Mouse (Mus musculus) right cerebral cortex, postnatal 4 days (tissue): ENCODE results near the gene Ephb1.
A peak's percentile ranks its signal among the peaks of the same experiment; 100 is the strongest.

Experiments
- DNase-seq: peaks from one replicate; pipeline ENCODE4 v3.0.0-alpha.2; 2022

Ephb1 gene

DNA sequence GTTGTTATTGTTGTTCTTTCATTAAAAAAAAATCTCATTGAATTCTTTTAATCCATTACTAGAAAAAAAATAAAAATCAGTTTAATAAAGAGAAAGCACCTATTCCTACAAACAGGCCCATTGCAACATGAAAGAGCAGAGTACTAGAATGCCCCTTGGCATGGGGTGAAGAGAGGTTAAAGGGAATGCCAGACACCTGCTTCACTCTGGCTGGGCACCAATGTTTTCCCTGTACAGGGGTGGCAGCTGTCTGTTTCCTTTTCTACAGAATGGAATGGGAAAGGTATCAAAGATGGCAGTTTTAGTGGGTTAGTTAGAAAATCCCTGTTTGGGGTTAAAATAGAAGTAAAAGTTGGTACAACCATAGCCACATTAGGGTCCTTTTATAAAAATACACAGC, 224.0 kb downstream of the Ephb1 start:
- no peak for DNase-seq

DNA sequence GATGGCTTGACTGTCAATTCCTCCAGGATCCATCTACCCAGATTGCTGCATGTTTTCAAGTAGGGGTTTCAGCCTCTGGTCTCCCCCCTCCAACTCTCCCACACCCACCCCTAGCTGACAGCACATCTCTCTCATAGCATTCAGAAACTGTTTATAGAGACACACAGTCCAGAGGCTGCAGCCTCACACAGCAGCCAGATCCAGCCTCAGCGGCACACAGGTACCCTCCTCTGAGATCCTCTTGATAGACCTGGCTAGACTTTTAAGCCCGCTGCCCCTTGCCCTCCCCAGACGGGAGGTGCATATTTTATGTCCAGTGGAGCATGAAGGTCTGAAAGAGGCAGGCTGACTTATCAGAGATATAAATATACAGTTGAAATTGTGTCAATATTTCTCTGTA, 228.0 kb downstream of the Ephb1 start:
- DNase-seq = no peak

DNA sequence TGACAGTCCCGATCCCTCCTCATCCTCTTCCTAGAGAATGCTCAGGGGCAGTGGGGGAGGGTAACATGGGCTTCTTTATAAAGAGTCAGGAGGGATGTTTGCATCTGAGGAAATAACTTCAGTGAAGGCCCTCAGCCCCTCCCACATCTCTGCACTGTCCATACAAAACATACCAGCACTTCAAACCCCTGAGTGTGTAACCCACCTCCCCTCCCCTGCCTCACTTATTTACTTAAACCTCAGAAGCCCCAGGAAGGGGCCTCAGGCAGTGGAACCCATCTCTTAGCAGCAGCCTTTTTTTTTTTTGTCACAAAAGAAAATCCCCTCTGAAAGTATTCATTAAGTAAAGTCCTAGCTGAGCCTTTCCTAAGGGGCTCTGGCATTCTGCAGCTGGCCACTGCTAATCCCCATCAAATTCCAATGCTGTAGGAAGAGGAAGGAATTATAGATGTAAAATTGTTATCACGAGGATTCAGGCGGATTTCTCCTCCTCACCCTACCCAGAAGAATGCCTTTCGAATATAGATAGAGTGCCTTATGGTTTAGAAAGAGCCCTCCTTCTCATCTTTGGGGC, 231.5 kb downstream of the Ephb1 start:
- no peak for DNase-seq

DNA sequence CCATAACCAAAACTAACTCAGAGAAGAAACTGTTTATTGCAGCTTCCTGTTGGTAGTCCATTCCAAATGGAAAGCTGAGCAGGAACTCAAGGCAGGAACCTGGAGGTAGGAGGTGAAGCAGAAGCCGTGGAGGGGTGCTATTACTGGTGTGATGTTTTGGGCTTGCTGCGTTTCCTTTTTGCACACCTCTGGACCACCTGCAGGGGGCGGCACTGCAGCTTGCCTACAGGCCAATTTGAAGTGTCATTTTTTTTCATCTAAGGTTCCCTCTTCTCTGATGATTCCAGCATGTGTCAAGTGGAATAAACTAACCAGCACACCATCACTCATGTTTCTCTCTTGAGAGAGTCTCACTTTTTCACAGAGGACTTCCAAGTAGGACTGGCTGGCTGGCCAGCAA, 235.1 kb downstream of the Ephb1 start:
- no peak for DNase-seq

DNA sequence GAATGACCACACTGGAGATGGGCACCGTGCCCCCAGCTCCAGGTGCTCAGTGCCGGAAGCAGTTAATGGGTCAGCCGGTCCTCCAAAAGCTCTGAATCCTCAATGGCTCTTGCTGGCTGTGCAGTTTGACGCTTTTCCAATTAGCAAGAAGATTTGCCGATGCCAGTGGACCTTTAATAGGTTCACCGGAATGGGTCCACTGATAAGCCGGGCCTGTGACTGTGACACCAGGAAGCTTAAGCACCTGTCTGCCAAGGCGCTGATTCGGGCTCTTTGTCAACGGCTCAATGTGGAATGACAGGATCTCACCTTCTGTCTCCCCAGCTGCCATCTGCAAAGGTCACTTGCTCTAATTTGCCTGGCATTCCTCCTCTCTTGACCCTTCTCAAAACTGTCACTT, 239.2 kb downstream of the Ephb1 start:
- no peak for DNase-seq

DNA sequence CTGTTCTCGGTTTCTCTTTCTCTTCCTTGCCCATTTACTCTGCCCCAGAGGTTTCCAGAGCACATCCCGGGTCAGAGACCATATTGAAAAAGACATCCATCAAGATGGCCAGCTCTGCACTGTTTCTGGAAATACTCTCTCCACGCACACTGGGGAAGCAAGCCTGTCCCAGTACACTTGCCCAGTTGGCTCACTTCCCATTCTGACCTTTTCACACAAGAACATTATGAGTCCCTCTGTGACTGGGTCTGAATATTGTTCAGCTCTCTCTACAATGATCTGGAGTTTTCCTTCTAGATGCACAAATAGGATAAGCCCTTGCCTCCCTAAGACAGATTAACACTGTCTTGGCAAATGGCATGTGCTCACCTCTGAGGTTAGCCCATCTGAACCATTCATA, 243.0 kb downstream of the Ephb1 start:
- no peak for DNase-seq

DNA sequence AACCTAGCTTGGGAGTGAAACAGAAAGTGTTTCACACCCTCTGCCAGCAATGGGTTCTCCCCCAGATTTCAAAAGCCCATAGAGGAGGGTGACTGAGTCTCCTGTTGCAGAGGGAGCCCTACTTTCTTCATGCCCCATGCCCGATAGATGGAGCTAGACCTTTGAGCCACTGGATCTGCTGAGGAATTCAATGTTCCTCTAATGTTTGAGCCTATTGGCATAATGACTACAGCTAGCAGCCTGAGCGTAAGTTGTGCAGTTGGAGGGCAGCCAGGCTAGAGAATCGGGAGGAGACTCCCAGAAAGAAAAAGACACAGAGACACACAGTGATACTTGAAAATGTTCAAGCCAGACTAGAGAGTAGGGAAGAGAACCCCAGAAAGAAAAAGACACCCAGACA, 246.5 kb downstream of the Ephb1 start:
- peak; percentile 58 for DNase-seq

DNA sequence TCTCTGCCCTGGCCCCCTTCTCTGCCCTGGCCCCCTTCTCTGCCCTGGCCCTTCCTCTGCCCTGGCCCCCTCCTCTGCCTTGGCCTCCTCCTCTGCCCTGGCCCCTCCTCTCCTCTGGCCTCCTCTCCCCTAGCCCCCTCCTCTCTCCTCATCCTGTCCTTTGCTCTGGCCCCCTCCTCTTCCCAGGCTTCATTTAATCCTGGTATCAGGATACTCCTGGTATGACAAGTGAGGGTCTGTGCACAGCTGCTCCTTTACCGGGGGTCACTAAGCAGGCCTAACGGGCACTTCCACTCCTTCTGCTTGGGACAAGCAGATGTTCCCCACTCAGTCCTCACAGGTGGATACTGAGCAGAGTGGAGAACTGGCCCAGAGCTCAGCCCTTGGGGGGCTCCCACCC, 247.3 kb downstream of the Ephb1 start:
- DNase-seq = no peak

DNA sequence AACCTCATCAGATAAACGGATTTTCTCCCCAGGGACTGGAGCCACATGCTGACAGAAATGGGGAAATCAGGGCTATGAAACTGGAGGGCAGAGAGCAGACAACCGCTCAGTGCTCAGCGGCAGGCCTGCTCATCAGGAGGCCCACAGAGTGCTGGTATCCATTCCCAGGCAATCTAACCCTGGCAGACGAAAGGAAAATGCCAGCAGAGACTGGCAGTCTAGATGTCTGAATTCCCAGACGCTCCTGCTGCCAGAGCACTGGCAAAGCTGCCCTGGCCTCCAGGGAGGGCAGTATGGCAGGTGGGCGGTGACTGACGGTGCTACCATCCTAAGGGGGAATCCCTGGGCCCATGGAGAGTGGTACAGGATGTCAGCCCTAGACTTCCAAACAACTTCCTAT, 257.7 kb downstream of the Ephb1 start:
- DNase-seq = no peak

DNA sequence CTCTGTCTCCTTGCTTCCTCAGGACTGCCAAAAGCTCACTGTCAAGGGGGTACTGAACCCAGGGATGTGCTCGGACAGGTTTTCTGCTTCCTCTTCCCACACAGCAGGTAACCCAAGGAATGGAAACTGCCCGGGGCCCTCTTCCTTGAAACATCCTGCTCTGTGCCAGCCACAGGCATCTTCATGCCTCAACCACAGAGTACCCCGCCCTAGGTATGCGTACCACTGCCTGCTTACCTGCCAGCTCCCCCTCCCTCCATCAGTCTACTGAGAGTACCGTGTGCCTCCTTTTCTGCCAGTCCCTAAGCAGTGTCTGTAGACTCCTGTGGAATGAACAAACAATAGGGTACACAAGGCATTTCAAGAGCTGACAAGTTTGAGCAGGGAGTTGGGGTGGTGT, 265.9 kb downstream of the Ephb1 start:
- no peak for DNase-seq

DNA sequence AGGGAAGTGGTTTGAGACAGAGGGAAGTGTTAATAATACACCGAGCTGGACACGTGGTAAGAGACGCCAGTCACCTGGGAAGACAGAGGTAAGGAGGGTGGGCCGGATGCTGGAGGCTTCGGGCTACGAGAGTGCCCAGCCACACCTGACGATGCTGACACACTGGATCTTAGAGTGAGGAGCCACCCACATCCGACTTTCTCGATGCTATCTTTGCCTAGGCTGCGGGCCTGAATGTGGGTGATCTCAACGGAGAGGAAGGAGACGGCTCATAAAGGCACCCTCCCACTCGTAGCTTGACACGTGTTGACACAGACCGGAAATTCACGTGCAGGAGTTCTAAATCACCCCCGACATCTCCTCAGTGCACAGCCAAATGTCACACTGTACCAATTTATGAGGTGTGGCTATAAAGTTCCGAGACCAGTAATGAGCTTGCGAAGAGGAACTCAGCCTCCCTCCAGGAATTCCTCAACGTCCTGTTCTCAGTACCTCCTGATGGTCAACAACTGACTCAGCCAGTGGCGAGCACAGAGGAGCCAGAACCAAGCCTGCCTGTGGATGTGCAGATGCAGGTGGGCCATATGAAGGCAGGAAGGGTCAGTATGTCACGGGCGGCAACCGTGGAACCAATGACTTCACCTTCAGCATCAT, 268.3 kb downstream of the Ephb1 start:
- no peak for DNase-seq

DNA sequence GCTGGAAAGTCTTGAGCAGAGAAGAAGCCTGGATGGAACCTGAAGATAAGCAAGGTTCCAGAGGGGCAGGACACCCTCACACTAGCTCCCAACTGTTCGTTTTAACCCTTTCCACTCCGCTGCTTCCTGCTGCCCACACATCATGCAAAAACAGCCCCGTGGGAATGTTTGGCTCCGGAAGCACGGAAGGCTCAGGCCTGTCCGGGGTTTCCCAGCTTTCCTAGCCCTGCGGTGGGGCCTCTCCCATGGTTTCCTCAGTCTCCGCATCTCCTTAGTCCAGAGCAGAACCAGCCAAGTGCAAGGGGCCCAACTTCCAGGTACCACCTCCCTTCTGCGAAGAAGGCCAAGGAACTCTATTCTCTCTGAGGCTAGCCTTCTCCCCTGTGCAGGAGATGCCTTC, 269.0 kb downstream of the Ephb1 start:
- no peak for DNase-seq

DNA sequence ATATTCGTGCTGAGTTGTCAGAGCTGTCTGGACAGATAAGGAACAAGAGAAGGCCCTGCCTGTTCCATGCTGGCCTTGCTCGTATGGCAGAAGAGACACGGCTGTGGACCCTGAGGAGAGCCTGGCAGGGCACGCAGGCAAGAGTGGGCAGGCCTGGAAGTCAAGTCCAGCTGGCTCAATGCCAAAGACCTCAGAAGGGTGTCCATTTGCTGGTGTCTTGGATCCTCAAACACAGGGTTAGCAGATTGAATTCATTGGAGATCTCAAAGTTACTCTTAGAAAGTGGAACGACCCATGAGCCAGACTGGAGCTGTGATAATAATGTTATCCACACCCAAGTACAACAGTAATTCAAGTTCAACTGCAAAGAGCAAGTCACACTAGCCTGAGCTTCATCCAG, 273.6 kb downstream of the Ephb1 start:
- DNase-seq = no peak

DNA sequence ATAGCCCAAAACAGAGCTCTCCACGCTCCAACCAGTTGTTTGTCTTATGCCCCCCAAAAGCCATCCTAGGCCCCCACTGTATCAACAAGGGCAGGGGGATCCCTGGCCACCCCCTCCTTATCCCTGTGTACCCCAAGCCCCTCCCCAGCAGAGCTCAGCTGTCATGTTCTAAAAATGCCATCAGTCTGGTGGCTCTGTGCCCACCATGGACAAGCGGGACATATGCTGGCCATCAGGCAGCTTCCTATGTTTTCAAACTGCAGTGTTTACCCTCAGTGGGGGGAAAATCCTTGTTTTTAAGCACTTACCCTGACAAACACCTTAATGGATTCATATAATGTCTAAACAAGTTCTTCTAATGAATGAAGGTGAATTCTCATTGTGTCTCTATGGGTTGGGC, 275.3 kb downstream of the Ephb1 start:
- DNase-seq = no peak

DNA sequence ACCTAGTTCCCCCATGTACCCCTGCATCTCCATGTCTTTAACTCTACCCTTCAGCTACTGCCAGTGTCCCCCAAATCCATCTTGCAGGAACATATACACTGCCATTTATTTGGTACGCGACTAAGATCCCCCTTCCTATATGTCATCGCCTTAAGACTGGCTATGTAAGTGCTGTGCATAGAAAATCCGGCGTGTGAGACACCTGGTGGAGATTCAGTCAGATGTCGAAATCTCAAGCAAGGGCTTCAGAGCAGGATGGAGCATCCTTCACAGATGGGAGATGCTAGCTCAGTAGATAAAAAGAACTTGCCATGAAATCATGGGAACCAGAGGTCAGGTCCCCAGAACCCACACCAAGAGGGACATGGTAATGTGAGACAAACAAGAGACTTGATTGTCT, 276.3 kb downstream of the Ephb1 start:
- DNase-seq = no peak

DNA sequence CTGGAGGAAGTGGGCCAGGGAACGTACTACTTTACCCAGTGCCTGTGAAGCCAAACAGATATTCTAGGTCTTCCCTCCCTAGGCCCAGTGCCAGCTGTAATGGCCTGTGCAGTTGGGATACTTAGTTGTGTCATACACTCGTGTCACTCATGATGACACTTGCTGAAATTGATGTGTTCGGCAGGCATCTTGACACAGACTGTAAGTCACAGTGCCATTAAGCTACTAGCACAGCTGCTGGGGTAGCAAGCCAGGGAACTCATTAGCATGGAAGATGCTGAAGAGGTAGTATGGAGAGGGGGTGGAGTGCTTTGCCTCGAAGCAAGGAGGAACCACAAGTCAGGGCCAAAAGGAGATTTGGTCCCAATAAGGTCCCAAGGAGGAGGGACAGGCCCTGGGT, 279.0 kb downstream of the Ephb1 start:
- no peak for DNase-seq

DNA sequence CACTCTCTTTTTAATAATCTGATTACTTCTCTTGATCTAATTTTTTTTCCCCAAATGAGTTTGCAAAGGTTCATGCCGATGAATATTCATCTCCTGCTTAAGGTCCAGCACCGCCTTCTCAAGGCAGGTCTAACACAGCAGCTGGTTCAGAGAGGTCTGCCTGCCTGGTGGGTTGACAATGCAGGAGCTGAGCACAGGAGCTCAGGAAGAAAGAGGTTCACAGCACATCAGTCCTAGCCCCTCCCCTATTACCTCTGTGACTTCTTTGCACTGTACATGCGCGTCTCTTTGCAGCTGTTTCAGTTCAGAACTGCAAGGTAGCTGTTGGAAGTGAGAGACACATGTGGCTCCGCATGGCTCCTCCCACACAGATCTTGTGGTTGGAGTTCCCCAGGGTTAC, 281.1 kb downstream of the Ephb1 start:
- no peak for DNase-seq

DNA sequence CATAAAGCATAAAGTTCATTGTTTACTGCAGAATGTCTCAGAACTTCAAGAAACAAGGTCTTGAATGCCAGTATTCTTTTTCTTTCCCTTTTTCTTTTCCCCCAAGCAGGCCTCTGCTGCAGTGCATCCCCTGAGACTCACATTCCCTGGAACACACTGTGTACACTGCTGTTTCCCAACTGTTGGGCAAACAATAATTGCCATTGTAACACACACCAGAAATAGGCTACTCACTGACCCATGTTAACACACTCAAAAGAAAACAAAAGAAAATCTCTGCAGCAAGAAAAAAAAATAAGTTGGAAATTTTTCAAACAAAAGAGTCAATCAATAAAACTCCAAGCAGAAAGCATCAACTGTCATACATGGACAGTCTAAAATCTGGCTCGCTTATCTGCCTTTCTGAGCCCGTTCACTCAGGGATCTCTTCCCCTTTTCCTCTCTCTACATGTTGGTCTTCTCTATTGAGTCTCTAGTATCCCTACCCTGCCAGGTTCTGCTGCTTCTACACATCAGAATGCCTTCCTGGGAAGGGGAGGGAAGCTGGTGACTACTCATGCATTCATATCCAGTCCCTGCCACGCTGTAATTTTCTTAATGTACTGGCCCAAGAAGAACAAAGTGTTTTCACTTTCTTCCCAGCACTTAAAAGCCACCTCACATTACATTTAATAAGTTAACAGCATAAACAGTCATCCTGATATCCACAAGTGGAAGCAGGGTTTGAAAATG, 285.2 kb downstream of the Ephb1 start:
- DNase-seq = no peak

DNA sequence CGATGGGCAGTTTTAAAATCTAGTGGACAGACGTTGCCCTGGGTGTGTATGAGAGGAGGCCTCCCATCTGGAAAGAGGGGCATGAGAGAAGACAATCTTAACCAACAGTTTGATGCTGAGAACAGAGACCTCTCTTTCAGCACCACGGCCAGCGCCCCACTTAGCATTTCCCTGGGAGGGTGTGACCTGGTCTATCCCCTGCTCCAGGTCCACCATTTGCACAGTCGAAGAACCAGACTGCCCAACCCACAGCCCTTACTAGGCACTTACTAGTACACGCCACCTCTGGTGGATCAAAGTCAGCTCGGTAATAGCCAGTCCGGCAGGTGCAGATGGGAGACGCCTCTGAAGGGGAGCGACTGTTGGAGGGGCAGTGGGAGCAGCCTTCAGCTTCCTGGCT, 287.9 kb downstream of the Ephb1 start:
- no peak for DNase-seq

DNA sequence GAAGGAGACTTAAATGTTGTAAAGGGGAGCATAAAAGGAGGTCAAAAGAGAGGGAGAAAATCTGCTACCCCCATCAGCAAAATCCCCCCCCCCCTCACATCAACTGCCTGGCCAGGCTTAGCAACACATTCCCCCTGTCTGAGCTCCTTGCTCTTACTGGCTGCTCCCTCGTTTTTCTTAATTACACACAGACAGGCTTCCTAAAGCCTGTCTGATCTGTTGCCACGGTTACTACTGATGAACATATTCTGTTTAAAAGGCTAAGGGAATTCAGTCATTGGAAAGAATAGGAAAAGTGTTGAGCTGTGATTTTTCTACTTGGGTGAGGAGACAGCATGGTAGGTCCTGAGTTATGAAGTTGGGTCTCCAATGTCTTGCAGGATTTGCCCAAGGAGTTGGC, 308.6 kb downstream of the Ephb1 start:
- DNase-seq = no peak

DNA sequence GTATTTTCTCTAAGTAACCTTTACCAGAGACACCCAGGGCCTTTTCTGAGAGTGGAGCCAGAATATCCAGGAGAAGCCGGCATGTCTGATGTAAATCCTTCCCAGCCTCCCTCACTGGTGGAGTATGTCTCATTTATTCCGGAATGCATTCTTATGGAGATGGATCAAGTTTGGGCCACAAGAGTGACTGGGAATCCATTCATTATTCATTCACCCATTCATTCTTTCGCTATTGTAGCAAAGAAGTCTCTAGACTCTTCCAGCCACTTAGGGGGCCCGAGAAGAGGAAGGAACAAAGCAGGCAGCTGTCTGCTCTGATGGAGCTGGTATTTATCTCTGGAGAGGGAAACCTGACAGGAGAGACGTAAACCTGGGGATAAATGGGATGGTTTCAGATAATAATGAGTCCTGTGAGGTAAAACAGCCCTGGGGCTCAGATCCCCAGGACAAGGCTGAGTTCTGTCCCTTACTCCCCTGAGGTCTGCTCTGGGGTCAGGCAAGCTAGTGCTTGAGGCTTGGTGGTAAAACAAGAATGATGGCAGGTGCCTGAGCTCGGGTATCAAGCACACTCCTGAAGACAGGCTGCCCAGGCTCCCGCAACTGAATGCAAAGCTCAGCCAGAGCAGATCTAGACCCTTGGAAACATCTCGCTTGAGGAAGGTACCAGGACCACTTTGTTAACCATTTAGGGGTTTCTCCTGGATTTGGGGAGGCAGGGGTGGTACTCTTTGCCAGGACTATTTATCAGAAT, 309.2 kb downstream of the Ephb1 start:
- no peak for DNase-seq

DNA sequence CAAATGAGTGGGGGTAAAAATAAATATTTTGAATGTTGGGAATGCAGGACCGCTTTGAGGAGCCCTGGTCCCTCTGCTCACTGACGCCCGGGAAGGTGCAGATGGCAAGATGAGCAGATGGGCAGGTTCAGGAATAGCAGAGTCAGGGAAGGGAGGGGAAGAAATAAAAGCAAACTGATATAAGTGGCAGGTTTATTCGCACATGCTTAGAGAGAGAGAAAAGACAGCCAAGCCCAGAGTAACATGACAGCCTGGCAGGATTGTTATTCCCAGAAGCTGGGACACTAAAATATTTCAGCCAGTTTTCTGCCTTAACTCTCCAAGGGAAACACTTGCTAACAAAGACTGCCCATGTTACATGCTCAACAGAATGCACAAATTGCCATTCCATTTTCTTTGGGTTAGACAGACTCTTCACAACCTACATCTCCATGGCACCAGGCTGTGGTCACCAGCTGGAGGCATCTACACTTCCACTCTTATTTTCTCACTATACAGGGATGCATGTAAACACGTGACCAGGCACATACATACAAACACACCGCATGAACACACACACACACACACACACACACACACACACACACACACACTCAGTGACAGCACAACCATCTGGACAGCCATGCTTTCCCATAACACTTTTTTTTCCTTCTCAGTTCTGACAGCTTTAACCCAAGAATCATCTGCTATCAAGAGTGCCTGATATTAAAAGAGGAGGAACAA, 315.3 kb downstream of the Ephb1 start:
- DNase-seq = peak; percentile 47

DNA sequence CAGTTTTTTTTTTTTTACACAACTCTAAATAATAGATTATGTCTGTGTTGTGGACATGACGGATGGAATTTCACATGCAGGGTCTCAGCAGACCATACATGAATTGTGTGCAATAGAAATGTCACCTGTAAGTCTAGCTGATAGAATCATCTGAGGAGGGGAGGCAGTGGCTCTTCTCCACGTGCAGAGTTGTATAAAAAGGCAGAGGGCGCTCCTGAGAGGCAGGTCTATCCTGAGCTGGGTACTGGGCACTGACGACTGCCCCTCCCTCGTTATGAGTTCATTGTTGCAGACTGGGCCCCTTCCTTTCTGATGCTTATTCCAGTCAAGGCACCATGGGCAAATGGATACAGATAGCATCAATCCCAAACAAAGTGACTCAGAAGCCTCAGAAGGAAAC, 318.4 kb downstream of the Ephb1 start:
- DNase-seq = no peak
